Mouse (Mus musculus) forebrain, postnatal 0 days (tissue): ENCODE results near the gene Ocln. TPM values are rescaled to one million over a fixed set of nuclear protein-coding genes. Genes with fewer than 3 reads are reported as not detected.

Experiments
- ATAC-seq: fragments of 200-750 bp; cut with Nextera tagmentation; 2 replicates; pipeline ENCODE4 v1.8.0; 2017; ENCODE audit warnings: mild to moderate bottlenecking, moderate library complexity
- DNase-seq: peaks from one replicate; pipeline ENCODE4 v3.0.0-alpha.2; 2015
- H3K27ac ChIP-seq: fragments of 300-500 bp; sonication (generic); 2 replicates; pipeline ENCODE4 v1.5.1; 2014; ENCODE audit warnings: low read depth, mild to moderate bottlenecking, antibody characterized with exemption, low read length, moderate library complexity, mixed read lengths
- H3K27me3 ChIP-seq: fragments of 300-500 bp; sonication (generic); 2 replicates; pipeline ENCODE4 v1.6.1; 2014; ENCODE audit warnings: mild to moderate bottlenecking, low read length, mixed read lengths; ENCODE audit not compliant: insufficient read depth
- H3K36me3 ChIP-seq: fragments of 300-500 bp; sonication (generic); 2 replicates; pipeline ENCODE4 v1.6.1; 2014; ENCODE audit warnings: mild to moderate bottlenecking, moderate library complexity; ENCODE audit not compliant: insufficient read depth
- H3K4me1 ChIP-seq: fragments of 300-500 bp; sonication (generic); 2 replicates; pipeline ENCODE4 v1.6.1; 2014; ENCODE audit warnings: antibody characterized with exemption; ENCODE audit not compliant: insufficient read depth
- H3K4me2 ChIP-seq: fragments of 300-500 bp; sonication (generic); 2 replicates; pipeline ENCODE4 v1.6.1; 2014; ENCODE audit warnings: low read depth, mild to moderate bottlenecking, moderate library complexity
- H3K4me3 ChIP-seq: fragments of 300-500 bp; sonication (generic); 2 replicates; pipeline ENCODE4 v1.5.1; 2014; ENCODE audit warnings: low read depth, low read length, mixed read lengths
- H3K9ac ChIP-seq: fragments of 300-500 bp; sonication (generic); 2 replicates; pipeline ENCODE4 v1.6.1; 2014; ENCODE audit warnings: mild to moderate bottlenecking
- H3K9me3 ChIP-seq: fragments of 300-500 bp; sonication (generic); 2 replicates; pipeline ENCODE4 v1.6.1; 2016; ENCODE audit warnings: low read length
- CTCF ChIP-seq: sonication (generic); IDR thresholded peaks from 2 replicates; pipeline ENCODE4 v1.5.1; 2016; ENCODE audit warnings: antibody characterized with exemption, control low read depth, low read depth
- whole genome bisulfite sequencing: fragments of 180-500 bp; shearing (Covaris S2); extraction: QIAGEN DNeasy Blood & Tissue Kit; methylation state at CpG from one replicate; pipeline ENCODE4 v1.1.7; 2014; 5-methylcytosine and 5-hydroxymethylcytosine counted together
- polyA plus RNA-seq: library from polyadenylated mRNA; unstranded; fragments of >200 nt; fragmentation: Nextera tagmentation; extraction: Ambion mirVana; gene quantifications from 2 replicates; pipeline ENCODE4 v1.2.1, GENCODE M21; 2015
- total RNA-seq: library from RNA; depleted of rRNA; stranded (reverse); fragments of >200 nt; gene quantifications from 2 replicates; pipeline ENCODE4 v1.2.3, GENCODE M21; 2014

The Ocln gene
- total and polyA plus RNA-seq, 2 experiments from 2014 or later, result 11.7 to 15.8 TPM

- DNase-seq (no peak), ATAC-seq (no peak)
- Histone ChIP-seq H3K27me3 (no peaks in the 10 kb centered on the region; the same call in none of the 2 replicates), H3K9ac (no peak overlapping the region), H3K27ac (no peak overlapping the region), H3K4me2 (no peak overlapping the region), H3K4me1 (no peaks in the 10 kb centered on the region), H3K4me3 (no peak overlapping the region), H3K36me3 (no peaks in the 10 kb centered on the region), H3K9me3 (no peaks in the 10 kb centered on the region)
- TF ChIP-seq CTCF, result no peak
- 84% methylated on average over 9 of the region's 9 CpGs for WGBS
Measured at GRCm38 (mm10) chr13:100559449-100559848, 6.9 kb upstream of the Ocln start.

- Histone ChIP-seq H3K4me1 (no peaks in the 10 kb centered on the region), H3K9ac (no peak overlapping the region), H3K9me3 (no peaks in the 10 kb centered on the region), H3K36me3 (no peaks in the 10 kb centered on the region), H3K27ac (no peak overlapping the region), H3K4me2 (no peak overlapping the region), H3K4me3 (no peak overlapping the region), H3K27me3 (peaks cover 20% of the 10 kb centered on the region; the same call in 1 of the 2 replicates)
- no peak for TF ChIP-seq CTCF
- no peak for ATAC-seq
- WGBS, result 66% methylated on average over 4 of the region's 4 CpGs
- DNase-seq, result no peak
Measured at GRCm38 (mm10) chr13:100557011-100557410, 4.5 kb upstream of the Ocln start.

- WGBS, result 3% methylated on average over 12 of the region's 12 CpGs
- DNase-seq (peak; percentile 15), ATAC-seq (no peak)
- no peak for TF ChIP-seq CTCF
- Histone ChIP-seq H3K4me2 (peak overlapping the region; percentile 99), H3K4me1 (peaks cover 4% of the 10 kb centered on the region; the same call in 1 of the 2 replicates), H3K9me3 (no peaks in the 10 kb centered on the region), H3K27me3 (peaks cover 36% of the 10 kb centered on the region), H3K27ac (no peak overlapping the region), H3K4me3 (peak overlapping the region; percentile 69), H3K36me3 (no peaks in the 10 kb centered on the region), H3K9ac (peak overlapping the region; percentile 50; the same call in 1 of the 2 replicates)
Measured at GRCm38 (mm10) chr13:100553042-100553437, 522 bp upstream of the Ocln start.

GRCm38 (mm10) chr13:100552009-100552368, 529 bp downstream of the Ocln start:
- peak overlapping the region; percentile 50 for H3K9ac ChIP-seq
- DNase-seq (no peak), ATAC-seq (peak; percentile 71)
- peak overlapping the region; percentile 69 for H3K4me3 ChIP-seq
- peaks cover 36% of the 10 kb centered on the region for H3K27me3 ChIP-seq
- 9% methylated on average over 31 of the region's 35 CpGs for WGBS
- TF ChIP-seq CTCF, result no peak
- H3K36me3 ChIP-seq, result no peaks in the 10 kb centered on the region
- peak overlapping the region; percentile 99 for H3K4me2 ChIP-seq
- peaks cover 4% of the 10 kb centered on the region; the same call in 1 of the 2 replicates for H3K4me1 ChIP-seq
- H3K9me3 ChIP-seq, result no peaks in the 10 kb centered on the region
- H3K27ac ChIP-seq, result no peak overlapping the region

GRCm38 (mm10) chr13:100551371-100552008, 1.0 kb downstream of the Ocln start:
- Histone ChIP-seq H3K36me3 (no peaks in the 10 kb centered on the region), H3K4me3 (peak overlapping the region; percentile 69), H3K27ac (no peak overlapping the region), H3K4me2 (peak overlapping the region; percentile 99), H3K4me1 (peaks cover 4% of the 10 kb centered on the region; the same call in 1 of the 2 replicates), H3K9ac (peak overlapping the region; percentile 50), H3K9me3 (0 out of 2 replicates have a peak, but pooled peaks cover 4% of the 10 kb centered on the region), H3K27me3 (peaks cover 36% of the 10 kb centered on the region)
- ATAC-seq (peak; percentile 28), DNase-seq (peak; percentile 24)
- WGBS, result 2% methylated on average over 41 of the region's 41 CpGs
- no peak for TF ChIP-seq CTCF

GRCm38 (mm10) chr13:100547269-100547668, 5.2 kb downstream of the Ocln start:
- Histone ChIP-seq H3K27ac (no peak overlapping the region), H3K27me3 (peaks cover 18% of the 10 kb centered on the region), H3K4me3 (no peak overlapping the region), H3K4me1 (peaks cover 4% of the 10 kb centered on the region; the same call in 1 of the 2 replicates), H3K9me3 (0 out of 2 replicates have a peak, but pooled peaks cover 4% of the 10 kb centered on the region), H3K4me2 (no peak overlapping the region), H3K9ac (no peak overlapping the region), H3K36me3 (no peaks in the 10 kb centered on the region)
- WGBS, result 85% methylated on average over 5 of the region's 5 CpGs
- DNase-seq (no peak), ATAC-seq (no peak)
- no peak for TF ChIP-seq CTCF

- no peak overlapping the region for H3K4me3 ChIP-seq
- ATAC-seq (no peak), DNase-seq (peak; percentile 33)
- WGBS, result 58% methylated on average over 3 of the region's 3 CpGs
- H3K27ac ChIP-seq, result no peak overlapping the region
- TF ChIP-seq CTCF, result no peak
- no peaks in the 10 kb centered on the region for H3K4me1 ChIP-seq
- peaks cover 10% of the 10 kb centered on the region for H3K27me3 ChIP-seq
- H3K4me2 ChIP-seq, result no peak overlapping the region
- no peak overlapping the region for H3K9ac ChIP-seq
- H3K9me3 ChIP-seq, result 0 out of 2 replicates have a peak, but pooled peaks cover 4% of the 10 kb centered on the region
- H3K36me3 ChIP-seq, result no peaks in the 10 kb centered on the region
Measured at GRCm38 (mm10) chr13:100545510-100545909, 7.0 kb downstream of the Ocln start.
